Mouse (Mus musculus): ENCODE results near the gene 1700016C15Rik.

DNA sequence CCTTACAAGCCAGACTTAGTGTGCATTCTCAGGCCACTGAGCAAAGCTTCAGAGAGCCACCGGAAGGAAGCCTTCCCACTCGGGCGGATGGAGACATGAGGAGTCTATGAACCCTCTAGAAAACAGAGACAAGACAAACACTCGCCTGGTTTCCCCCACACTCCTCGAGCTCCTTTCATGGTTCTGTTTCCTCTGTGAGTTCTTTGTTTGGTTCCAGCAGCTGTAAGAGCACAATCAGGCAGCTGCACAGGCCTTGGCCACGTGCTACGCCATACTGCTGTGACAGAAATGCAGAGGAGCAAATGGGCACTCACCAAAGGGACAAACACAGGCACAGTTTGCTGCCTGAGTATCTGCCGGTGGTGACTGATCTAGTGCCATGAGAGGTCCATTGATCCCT, 29.1 kb upstream of the 1700016C15Rik start:
- TF ChIP-seq EP300 (IDR thresholded peaks at IDR 0.05; ENCODE audit: insufficient read depth, low read depth, low read length) (no peak), CTCF (IDR thresholded peaks at IDR 0.05) (no peak), POLR2A (IDR thresholded peaks at IDR 0.05; ENCODE audit: insufficient read depth, low read depth, low read length) (no peak)

Data from heart, adult 2 months (tissue).